Mouse (Mus musculus): ENCODE data around the gene Cd19. TPM values are rescaled to one million over a fixed set of nuclear protein-coding genes. Genes with fewer than 3 reads are reported as not detected.
A peak's percentile ranks its signal among the peaks of the same experiment; 100 is the strongest.

Cd19 gene
- total RNA-seq, 2 experiments from 2014 or later: 0.82 TPM; not detected in 1

GRCm38 (mm10) chr7:126377278-126378158 lies 37.2 kb downstream of the Cd19 start, which contains the start of gene Spns1:
Spns1 (minus strand) TSS chr7:126377450.
- peak; percentile 96 to 97 for DNase-seq

- DNase-seq: peak in 1 of 2 experiments; percentile 8
These were observed 37.8 kb downstream of the Cd19 start for GRCm38 (mm10) chr7:126376903-126377277.

DNA sequence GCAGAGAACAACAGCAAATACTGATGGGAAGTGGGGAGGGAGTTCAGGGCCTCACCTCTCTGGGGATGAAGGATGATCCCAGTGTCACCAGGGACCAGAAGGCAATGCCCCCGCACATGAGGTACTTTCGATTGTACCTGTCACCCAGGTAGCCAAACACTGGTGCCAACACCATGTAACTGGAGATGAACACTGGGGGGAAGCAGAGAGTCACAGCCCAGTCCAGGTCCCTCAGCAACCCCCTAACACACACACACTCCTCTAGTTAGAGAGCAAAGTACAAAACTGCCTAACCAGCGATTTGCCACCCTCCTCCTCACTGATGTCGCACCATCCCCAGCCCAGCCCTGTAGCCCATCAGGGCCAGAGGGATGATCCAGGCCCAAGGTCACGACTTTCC lies 39.7 kb downstream of the Cd19 start:
- DNase-seq: no peak

DNA sequence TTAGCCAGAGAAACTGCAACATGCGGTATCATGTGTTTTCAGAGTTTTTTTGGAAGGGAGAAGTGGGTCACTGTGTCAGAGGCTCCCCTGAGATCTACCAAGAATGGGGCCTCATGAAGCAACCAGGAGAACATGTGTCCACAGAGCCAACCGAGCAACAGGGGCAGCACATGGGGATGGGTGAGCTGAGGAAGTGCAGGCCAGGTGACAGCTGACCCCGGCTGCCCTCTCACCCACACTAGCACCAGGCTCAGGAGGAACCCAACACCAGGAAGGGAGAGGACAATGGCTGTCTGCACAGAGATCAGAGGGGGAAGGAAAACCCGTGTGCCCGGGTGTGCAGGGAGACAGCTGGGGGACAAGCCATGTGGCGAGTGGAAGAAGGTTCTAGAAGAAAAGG lies 40.2 kb downstream of the Cd19 start:
- no peak for DNase-seq

- no peak for DNase-seq
These were observed 41.7 kb downstream of the Cd19 start for GRCm38 (mm10) chr7:126373007-126373406.

DNA sequence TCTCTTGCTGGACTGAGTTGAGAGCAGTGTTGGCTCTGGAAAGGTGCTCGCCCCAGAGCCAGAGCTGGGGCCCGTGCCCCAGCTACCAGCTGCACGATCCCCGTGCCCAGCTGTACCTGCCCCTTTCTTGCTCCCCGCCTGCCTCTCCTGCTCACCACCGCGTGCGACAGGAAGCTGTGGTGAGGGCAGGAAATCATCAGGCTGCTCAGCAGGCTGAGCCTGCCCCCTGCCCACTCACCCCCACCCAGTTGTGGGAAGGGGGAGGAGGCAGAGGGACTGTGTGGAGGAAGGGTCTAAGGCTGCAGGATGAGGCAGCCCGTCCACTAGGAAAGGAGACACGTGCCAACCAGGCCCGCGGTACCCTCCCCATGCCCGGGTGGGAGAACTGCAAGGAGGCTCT lies 45.3 kb downstream of the Cd19 start, which contains the start of gene Lat:
Gene Lat (minus strand): TSS at position 178 of the 400 bp plus-strand sequence.
- no peak for DNase-seq

GRCm38 (mm10) chr7:126368367-126368766 lies 46.3 kb downstream of the Cd19 start:
- no peak for DNase-seq

DNA sequence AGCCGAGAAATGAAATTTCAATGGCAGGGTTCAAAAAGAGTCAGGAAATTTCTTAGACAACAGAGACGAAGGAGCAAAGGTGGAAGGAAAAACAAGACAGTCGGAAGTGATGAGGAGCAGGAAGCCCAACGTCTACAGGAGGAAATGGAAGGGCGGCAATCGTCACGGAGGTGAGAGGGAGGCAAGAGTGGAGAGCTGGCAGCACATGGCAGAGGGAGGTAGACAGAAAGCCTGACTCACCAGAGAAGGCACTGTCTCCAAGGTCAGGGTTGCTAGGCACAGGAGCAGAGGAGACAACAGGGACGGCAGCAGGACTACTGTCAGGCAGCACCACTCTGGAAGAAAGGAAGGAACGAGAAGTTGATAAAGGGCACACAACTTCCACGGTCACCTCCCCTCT lies 47.1 kb downstream of the Cd19 start:
- DNase-seq: peak; percentile 32 to 48

- DNase-seq: no peak
These were observed 51.7 kb downstream of the Cd19 start for GRCm38 (mm10) chr7:126363038-126363437.

DNA sequence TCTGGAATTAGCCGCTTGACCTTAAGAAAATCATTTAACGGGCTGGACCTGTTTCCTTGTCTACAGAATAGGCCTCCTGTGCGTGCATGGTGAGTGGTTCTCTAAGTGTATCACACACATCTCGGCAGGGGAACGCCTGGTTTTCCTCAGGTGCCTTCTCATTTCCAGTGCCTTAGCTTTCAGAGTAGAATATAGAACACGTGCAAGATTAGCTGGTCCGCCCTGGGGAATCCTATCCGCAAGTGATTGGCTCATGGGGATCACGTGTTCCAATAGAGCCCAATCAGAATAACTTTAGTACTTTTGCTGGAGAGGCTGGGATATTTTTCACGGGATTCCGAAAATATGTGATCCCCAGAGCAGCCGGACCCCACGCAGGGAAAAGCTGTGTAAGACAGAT lies 55.6 kb downstream of the Cd19 start:
- DNase-seq: no peak

Small RNA genes lying within 50 kb of the gene (microRNA-seq; reads per million reads assigned to microRNA genes)
- gene Mir7058: not detected

Other genes with a start within 250 kb of the Cd19 start
- gene Xpo6, start 214.4 kb downstream of the Cd19 start, total RNA-seq (2021): 10 to 100 TPM; 87.8 to 89.1 TPM
- gene Sbk1, start 142.3 kb downstream of the Cd19 start, total RNA-seq (2021): 10 to 100 TPM; 23.3 to 88.8 TPM
- under 1 TPM; 0.36 to 0.60 TPM for gene Lat, start 45.3 kb downstream of the Cd19 start, total RNA-seq (2021)
- gene Spns1, start 37.4 kb downstream of the Cd19 start, total RNA-seq (2021): 10 to 100 TPM; 35.5 to 37.4 TPM
- 1 to 10 TPM; 6.5 TPM for gene Nfatc2ip, start 18.2 kb downstream of the Cd19 start, total RNA-seq (2021)
- gene Rabep2, start 13.9 kb upstream of the Cd19 start, total RNA-seq (2021): 10 to 100 TPM; 48.4 to 72.8 TPM
- gene Atp2a1, start 48.2 kb upstream of the Cd19 start, total RNA-seq (2021): under 1 TPM in 1 of 2 experiments, not detected in 1; 0.33 TPM
- gene Sh2b1, start 60.5 kb upstream of the Cd19 start, total RNA-seq (2021): 10 to 100 TPM; 55.3 to 59.5 TPM
- gene Tufm, start 72.5 kb upstream of the Cd19 start, total RNA-seq (2021): 100 to 1,000 TPM; 219 to 221 TPM
- 100 to 1,000 TPM in 1 of 2 experiments, 10 to 100 TPM in 1; 82.9 to 112 TPM for gene Atxn2l, start 88.5 kb upstream of the Cd19 start, total RNA-seq (2021)
- gene Eif3c, start 151.5 kb upstream of the Cd19 start, total RNA-seq (2021): 100 to 1,000 TPM; 243 to 301 TPM
- gene Apobr, start 170.1 kb upstream of the Cd19 start, total RNA-seq (2021): 1 to 10 TPM; 1.5 TPM
- 10 to 100 TPM; 34.8 to 40.0 TPM for gene Cln3, start 170.9 kb upstream of the Cd19 start, total RNA-seq (2021)
- not detected for gene Il27, start 180.1 kb upstream of the Cd19 start, total RNA-seq (2021)
- gene Nupr1, start 216.0 kb upstream of the Cd19 start, total RNA-seq (2021): 10 to 100 TPM; 20.8 to 27.0 TPM
- gene Sgf29, start 234.4 kb upstream of the Cd19 start, total RNA-seq (2021): 10 to 100 TPM; 39.0 to 41.7 TPM

All from adrenal gland, postnatal 36 days (tissue).